Mouse (Mus musculus) testis, postnatal 14 days (tissue): ENCODE results near the gene Cenpp.

Experiments
- DNase-seq: peaks from one replicate; pipeline ENCODE4 v3.0.0; 2021; ENCODE audit warnings: low spot score

Cenpp gene

GRCm38 (mm10) chr13:49460692-49461414, 191.7 kb downstream of the Cenpp start:
- no peak for DNase-seq

- no peak for DNase-seq
Observed at GRCm38 (mm10) chr13:49460276-49460675, 192.3 kb downstream of the Cenpp start.

GRCm38 (mm10) chr13:49449318-49449749, 203.3 kb downstream of the Cenpp start:
- peak; percentile 70 for DNase-seq

GRCm38 (mm10) chr13:49444451-49444850, 208.1 kb downstream of the Cenpp start:
- no peak for DNase-seq

- DNase-seq, result no peak
Observed at GRCm38 (mm10) chr13:49436170-49436569, 216.4 kb downstream of the Cenpp start.

GRCm38 (mm10) chr13:49435745-49436144, 216.8 kb downstream of the Cenpp start:
- DNase-seq, result no peak

- DNase-seq, result no peak
Observed at GRCm38 (mm10) chr13:49433268-49434029, 219.1 kb downstream of the Cenpp start.

- no peak for DNase-seq
Observed at GRCm38 (mm10) chr13:49430529-49430928, 222.1 kb downstream of the Cenpp start.

- DNase-seq, result no peak
Observed at GRCm38 (mm10) chr13:49428042-49428675, 224.4 kb downstream of the Cenpp start.

GRCm38 (mm10) chr13:49426736-49427135, 225.8 kb downstream of the Cenpp start:
- DNase-seq, result no peak

- no peak for DNase-seq
Observed at GRCm38 (mm10) chr13:49421959-49422358, 230.6 kb downstream of the Cenpp start.

- no peak for DNase-seq
Observed at GRCm38 (mm10) chr13:49421606-49421917, 231.0 kb downstream of the Cenpp start.

- peak; percentile 98 for DNase-seq
Observed at GRCm38 (mm10) chr13:49420754-49421605, 231.6 kb downstream of the Cenpp start, which contains the start of gene Ippk. TSS of gene Ippk (plus strand) at chr13:49421249.
